Mouse (Mus musculus): ENCODE data around the gene Tll1. TPM values are rescaled to one million over a fixed set of nuclear protein-coding genes. Genes with fewer than 3 reads are reported as not detected.
A peak's percentile ranks its signal among the peaks of the same experiment; 100 is the strongest.

Tll1 gene
- polyA plus RNA-seq, 1 experiment from 2014 or later = 1.2 TPM

- Histone ChIP-seq H3K4me2 (no peak overlapping the region), H3K9me3 (ENCODE audit: low read depth, low read length) (no peaks in the 10 kb centered on the region), H3K4me3 (ENCODE audit: low read depth, low read length) (no peak overlapping the region), H3K36me3 (ENCODE audit: insufficient read depth) (no peaks in the 10 kb centered on the region), H3K9ac (no peak overlapping the region), H3K27me3 (ENCODE audit: insufficient read depth, low read length) (no peaks in the 10 kb centered on the region), H3K27ac (ENCODE audit: low read depth) (no peak overlapping the region), H3K4me1 (ENCODE audit: insufficient read depth) (no peaks in the 10 kb centered on the region)
- 55% methylated on average over 2 of the region's 2 CpGs for WGBS
- ATAC-seq (ENCODE audit: insufficient read depth) = no peak
- DNase-seq = no peak
- no peak for TF ChIP-seq CTCF (IDR thresholded peaks at IDR 0.05; ENCODE audit: low read depth)
Observed at GRCm38 (mm10) chr8:64073396-64073795, 132.7 kb downstream of the Tll1 start.

- no peak overlapping the region for H3K4me2 ChIP-seq
- H3K9me3 ChIP-seq (ENCODE audit: low read depth, low read length) = no peaks in the 10 kb centered on the region
- no peaks in the 10 kb centered on the region for H3K36me3 ChIP-seq (ENCODE audit: insufficient read depth)
- no peaks in the 10 kb centered on the region for H3K27me3 ChIP-seq (ENCODE audit: insufficient read depth, low read length)
- peak; percentile 65; the same call in 1 of the 2 replicates for ATAC-seq (ENCODE audit: insufficient read depth)
- no peaks in the 10 kb centered on the region for H3K4me1 ChIP-seq (ENCODE audit: insufficient read depth)
- H3K9ac ChIP-seq = no peak overlapping the region
- WGBS = 17% methylated on average over 2 of the region's 2 CpGs
- H3K4me3 ChIP-seq (ENCODE audit: low read depth, low read length) = no peak overlapping the region
- no peak for TF ChIP-seq CTCF (IDR thresholded peaks at IDR 0.05; ENCODE audit: low read depth)
- H3K27ac ChIP-seq (ENCODE audit: low read depth) = no peak overlapping the region
- peak; percentile 64 for DNase-seq
Observed at GRCm38 (mm10) chr8:64059867-64060266, 146.2 kb downstream of the Tll1 start.

GRCm38 (mm10) chr8:64057571-64057970 is 148.5 kb downstream of the Tll1 start:
- no peaks in the 10 kb centered on the region for H3K4me1 ChIP-seq (ENCODE audit: insufficient read depth)
- no peak overlapping the region for H3K4me2 ChIP-seq
- H3K27ac ChIP-seq (ENCODE audit: low read depth) = no peak overlapping the region
- H3K27me3 ChIP-seq (ENCODE audit: insufficient read depth, low read length) = no peaks in the 10 kb centered on the region
- no peaks in the 10 kb centered on the region for H3K9me3 ChIP-seq (ENCODE audit: low read depth, low read length)
- no peak overlapping the region for H3K9ac ChIP-seq
- no peaks in the 10 kb centered on the region for H3K36me3 ChIP-seq (ENCODE audit: insufficient read depth)
- no peak for TF ChIP-seq CTCF (IDR thresholded peaks at IDR 0.05; ENCODE audit: low read depth)
- no peak overlapping the region for H3K4me3 ChIP-seq (ENCODE audit: low read depth, low read length)
- 67% methylated on average over 4 of the region's 4 CpGs for WGBS
- no peak for DNase-seq
- ATAC-seq (ENCODE audit: insufficient read depth) = no peak

GRCm38 (mm10) chr8:64048556-64048955 is 157.5 kb downstream of the Tll1 start:
- H3K4me1 ChIP-seq (ENCODE audit: insufficient read depth) = no peaks in the 10 kb centered on the region
- H3K27ac ChIP-seq (ENCODE audit: low read depth) = no peak overlapping the region
- no peaks in the 10 kb centered on the region for H3K27me3 ChIP-seq (ENCODE audit: insufficient read depth, low read length)
- H3K9me3 ChIP-seq (ENCODE audit: low read depth, low read length) = no peaks in the 10 kb centered on the region
- H3K4me3 ChIP-seq (ENCODE audit: low read depth, low read length) = no peak overlapping the region
- no peak overlapping the region for H3K9ac ChIP-seq
- DNase-seq = peak; percentile 40
- no peak for TF ChIP-seq CTCF (IDR thresholded peaks at IDR 0.05; ENCODE audit: low read depth)
- no peaks in the 10 kb centered on the region for H3K36me3 ChIP-seq (ENCODE audit: insufficient read depth)
- ATAC-seq (ENCODE audit: insufficient read depth) = 0 out of 2 replicates have a peak, but pooled peaks have one; percentile 8
- 45% methylated on average over 3 of the region's 3 CpGs for WGBS
- no peak overlapping the region; the same call in 1 of the 2 replicates for H3K4me2 ChIP-seq

- peak; percentile 41; the same call in 1 of the 2 replicates for ATAC-seq (ENCODE audit: insufficient read depth)
- Histone ChIP-seq H3K36me3 (ENCODE audit: insufficient read depth) (no peaks in the 10 kb centered on the region), H3K9ac (no peak overlapping the region), H3K4me2 (peak overlapping the region; percentile 20; the same call in 1 of the 2 replicates), H3K4me1 (ENCODE audit: insufficient read depth) (no peaks in the 10 kb centered on the region), H3K4me3 (ENCODE audit: low read depth, low read length) (no peak overlapping the region), H3K27me3 (ENCODE audit: insufficient read depth, low read length) (no peaks in the 10 kb centered on the region), H3K9me3 (ENCODE audit: low read depth, low read length) (no peaks in the 10 kb centered on the region), H3K27ac (ENCODE audit: low read depth) (no peak overlapping the region)
- no peak for TF ChIP-seq CTCF (IDR thresholded peaks at IDR 0.05; ENCODE audit: low read depth)
- DNase-seq = peak; percentile 55
- 22% methylated on average over 9 of the region's 9 CpGs for WGBS
Observed at GRCm38 (mm10) chr8:64047963-64048505, 158.0 kb downstream of the Tll1 start.

GRCm38 (mm10) chr8:64041303-64041884 is 164.7 kb downstream of the Tll1 start:
- peak; percentile 49 for DNase-seq
- no peak overlapping the region for H3K9ac ChIP-seq
- no peak for TF ChIP-seq CTCF (IDR thresholded peaks at IDR 0.05; ENCODE audit: low read depth)
- no peak overlapping the region for H3K4me3 ChIP-seq (ENCODE audit: low read depth, low read length)
- WGBS = 17% methylated on average over 6 of the region's 6 CpGs
- no peaks in the 10 kb centered on the region for H3K9me3 ChIP-seq (ENCODE audit: low read depth, low read length)
- H3K27ac ChIP-seq (ENCODE audit: low read depth) = no peak overlapping the region
- peak; percentile 75; the same call in 1 of the 2 replicates for ATAC-seq (ENCODE audit: insufficient read depth)
- H3K27me3 ChIP-seq (ENCODE audit: insufficient read depth, low read length) = no peaks in the 10 kb centered on the region
- no peaks in the 10 kb centered on the region for H3K36me3 ChIP-seq (ENCODE audit: insufficient read depth)
- H3K4me1 ChIP-seq (ENCODE audit: insufficient read depth) = no peaks in the 10 kb centered on the region
- H3K4me2 ChIP-seq = no peak overlapping the region

- Histone ChIP-seq H3K4me3 (ENCODE audit: low read depth, low read length) (no peak overlapping the region), H3K4me2 (no peak overlapping the region), H3K27ac (ENCODE audit: low read depth) (no peak overlapping the region), H3K9me3 (ENCODE audit: low read depth, low read length) (no peaks in the 10 kb centered on the region), H3K4me1 (ENCODE audit: insufficient read depth) (no peaks in the 10 kb centered on the region), H3K36me3 (ENCODE audit: insufficient read depth) (no peaks in the 10 kb centered on the region), H3K27me3 (ENCODE audit: insufficient read depth, low read length) (no peaks in the 10 kb centered on the region), H3K9ac (no peak overlapping the region)
- WGBS = 79% methylated on average over 4 of the region's 4 CpGs
- DNase-seq (no peak), ATAC-seq (ENCODE audit: insufficient read depth) (no peak)
- TF ChIP-seq CTCF (IDR thresholded peaks at IDR 0.05; ENCODE audit: low read depth) = no peak
Observed at GRCm38 (mm10) chr8:64030672-64031385, 175.2 kb downstream of the Tll1 start.

Data from lung, embryonic 14.5 days (tissue).